Mouse (Mus musculus) Patski (cell line): ENCODE measurements around the gene Hps4. TPM values are rescaled to one million over a fixed set of nuclear protein-coding genes. Genes with fewer than 3 reads are reported as not detected.

Experiments used
- ATAC-seq: fragments of 100-300 bp; one replicate; pipeline ENCODE4 v1.8.0; 2021
- CTCF ChIA-PET: fragments of 350-600 bp; sonication (Branson Sonifier 250); formaldehyde crosslinking; loops from one replicate; lab custom pipeline; 2022; ENCODE audit warnings: inconsistent platforms; lab: Charles Lee
- POLR2A ChIA-PET: fragments of 350-600 bp; sonication (Branson Sonifier 250); formaldehyde crosslinking; loops from one replicate; lab custom pipeline; 2022; ENCODE audit warnings: antibody characterized with exemption, inconsistent platforms; lab: Charles Lee
- DNase-seq: peaks from one replicate; pipeline ENCODE4 v3.0.0-alpha.2; 2011; ENCODE audit warnings: low read depth, low spot score
- H3K27me3 ChIP-seq: fragments of 371-371 bp; one replicate; pipeline ENCODE4 v1.5.1; 2021
- CTCF ChIP-seq: fragments of 100-300 bp; IDR thresholded peaks from one replicate; pipeline ENCODE4 v1.5.1; 2021
- in situ Hi-C: fragments of 300-500 bp; cut with MboI; formaldehyde crosslinking; loops from 3 replicates; pipeline ENCODE4 v1.11.1; 2018; ENCODE audit warnings: low pct_unique_long_range_greater_than_20kb, mixed read lengths
- polyA plus RNA-seq: library from polyadenylated mRNA; unstranded; gene quantifications from one replicate; pipeline ENCODE4 v1.2.3, GENCODE M21; 2021

Hps4 gene
- polyA plus RNA-seq, 1 experiment from 2014 or later, result 34.1 TPM

GRCm38 (mm10) chr5:112419535-112419934 lies 76.7 kb downstream of the Hps4 start:
- no peak for ATAC-seq
- in situ Hi-C loops, result no loop called here

DNA sequence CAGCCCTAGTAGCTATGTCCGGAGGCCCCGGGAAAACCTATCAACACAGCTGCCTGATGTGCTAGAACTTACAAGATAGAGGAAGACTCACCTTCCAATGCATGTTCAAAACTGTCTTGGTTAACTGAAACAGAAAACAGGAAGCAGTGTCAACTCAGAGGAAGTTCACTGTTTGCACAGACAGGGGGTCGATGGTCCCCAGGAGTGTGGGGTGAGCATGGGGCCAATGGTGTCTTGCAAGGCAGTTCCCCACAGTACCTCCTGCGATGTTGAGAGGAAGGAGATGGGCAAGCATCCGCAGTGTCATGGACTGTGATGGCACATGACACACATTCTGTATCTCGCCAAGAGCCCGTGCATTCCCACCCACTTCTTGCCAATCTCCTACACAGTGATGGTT lies 83.8 kb downstream of the Hps4 start:
- no peak for TF ChIP-seq CTCF
- ATAC-seq (no peak), DNase-seq (no peak)
- H3K27me3 ChIP-seq, result peaks cover 60% of the 10 kb centered on the region
- ChIA-PET POLR2A (no interaction called here), CTCF (interaction anchor here (1.1 kb wide), 1 partner anchor 186 kb away, joined by 4 read pairs; no protein-coding TSS in a partner anchor)
- in situ Hi-C loops, result loop anchor here (5.0 to 25.0 kb wide), 4 partner anchors 89 to 811 kb away; partner anchors contain the start of gene Tmem211

More at GRCm38 (mm10) chr5:112419535-112419934, 76.7 kb downstream of the Hps4 start:
- peaks cover 48% of the 10 kb centered on the region for H3K27me3 ChIP-seq
- no peak for DNase-seq
- POLR2A ChIA-PET, result no interaction called here
- CTCF ChIA-PET, result interaction anchor here (1.2 kb wide), 1 partner anchor 67 kb away, joined by 3 read pairs; no protein-coding TSS in a partner anchor
- no peak for TF ChIP-seq CTCF

DNA sequence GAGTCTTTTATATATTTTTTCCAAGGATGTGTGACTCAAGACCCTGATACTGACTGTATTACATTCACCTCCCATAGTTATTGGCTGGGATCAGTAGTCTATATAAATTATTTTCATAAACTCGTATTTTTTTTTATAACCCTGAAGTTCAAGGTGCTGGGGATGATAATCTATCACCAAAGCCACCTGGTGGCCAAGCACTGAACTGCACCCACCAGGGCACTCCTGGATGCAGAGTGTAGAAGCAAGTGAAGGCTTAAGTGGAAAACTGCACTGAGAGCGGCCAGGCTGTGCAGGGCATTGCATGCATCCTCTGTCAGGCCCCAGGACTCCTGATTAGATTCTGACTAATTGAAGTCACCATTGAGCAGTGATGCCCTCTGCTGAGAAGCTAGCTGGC lies 84.4 kb downstream of the Hps4 start:
- ChIA-PET CTCF (interaction anchor here (0.9 kb wide), 1 partner anchor 30 kb away, joined by 3 read pairs; no protein-coding TSS in a partner anchor), POLR2A (no interaction called here)
- TF ChIP-seq CTCF, result peak; percentile 91
- no peak for DNase-seq
- no peak for ATAC-seq
- in situ Hi-C loops, result loop anchor here (5.0 to 25.0 kb wide), 4 partner anchors 90 to 810 kb away; partner anchors contain the start of gene Tmem211
- H3K27me3 ChIP-seq, result peaks cover 62% of the 10 kb centered on the region

Other genes with a start within 250 kb of the Hps4 start
- gene Cryba4, start 90.6 kb upstream of the Hps4 start, polyA plus RNA-seq, result not detected
- gene Crybb1, start 87.3 kb upstream of the Hps4 start, polyA plus RNA-seq, result not detected
- 92.3 TPM for gene Tpst2, start 66.4 kb upstream of the Hps4 start, polyA plus RNA-seq
- gene Tfip11, start 16.7 kb upstream of the Hps4 start, polyA plus RNA-seq, result 43.2 TPM
- 23.8 TPM for gene Srrd, start within 50 bp of the Hps4 start, polyA plus RNA-seq
- 0.05 TPM for gene Gm6583, start 12.9 kb downstream of the Hps4 start, polyA plus RNA-seq
- 1.8 TPM for gene Asphd2, start 51.8 kb downstream of the Hps4 start, polyA plus RNA-seq
- gene Gm6588, start 106.3 kb downstream of the Hps4 start, polyA plus RNA-seq, result not detected
- gene Sez6l, start 234.1 kb downstream of the Hps4 start, polyA plus RNA-seq, result 0.01 TPM